Mouse (Mus musculus): ENCODE results near the gene Gm20388.

GRCm38 (mm10) chr8:121115948-121116347 is 1205.3 kb downstream of the Gm20388 start, which contains the start of gene Foxc2:
- TF ChIP-seq ZC3H11A (IDR thresholded peaks at IDR 0.05; ENCODE audit: borderline replicate concordance, low read depth, low read length) (no peak), HCFC1 (IDR thresholded peaks at IDR 0.05; ENCODE audit: borderline replicate concordance, insufficient read depth, low read length) (no peak), CHD2 (IDR thresholded peaks at IDR 0.05; ENCODE audit: low read depth, low read length) (no peak)
